14 mouse cellular contexts compared by ENCODE assay signal in genomic region chr13:114809624-114810210, GRCm38 (mm10).
"Had no signal": no experiment of that assay in that cellular context is flagged by ENCODE, and none has a peak within 500 bp of the region (broad histone marks: within the 10 kb centered on the region; RNA-seq: fewer than 3 reads in every experiment).

No protein-coding gene starts in this region.

- H3K27ac ChIP-seq: kidney, postnatal 0 days; layer of hippocampus, adult 2 months; limb, embryonic 10.5 days; liver, embryonic 13.5 days; lung, embryonic 15.5 days; macrophage; midbrain, embryonic 12.5 days; stomach, postnatal 0 days had no signal

- H3K36me3 ChIP-seq: limb, embryonic 10.5 days; liver, embryonic 13.5 days; lung, embryonic 15.5 days; midbrain, embryonic 12.5 days had no signal

- DNase-seq: kidney, adult 8-10 months; kidney, postnatal 4 days; liver, embryonic 13.5 days; liver, postnatal 0 days; lung, postnatal 14 days; right cerebral cortex, postnatal 14 days had no signal

- H3K27me3 ChIP-seq: liver, embryonic 13.5 days; lung, embryonic 15.5 days; midbrain, embryonic 12.5 days had no signal

- H3K4me2 ChIP-seq: liver, embryonic 13.5 days; lung, embryonic 15.5 days; midbrain, embryonic 12.5 days had no signal

- H3K9me3 ChIP-seq: limb, embryonic 10.5 days; liver, embryonic 13.5 days; lung, embryonic 15.5 days; midbrain, embryonic 12.5 days had no signal

- ATAC-seq: liver, postnatal 0 days; midbrain, embryonic 16.5 days had no signal

- H3K9ac ChIP-seq: liver, embryonic 13.5 days; liver, postnatal 0 days; lung, embryonic 15.5 days; midbrain, embryonic 12.5 days had no signal

- H3K4me1 ChIP-seq: limb, embryonic 10.5 days; liver, embryonic 13.5 days; lung, embryonic 15.5 days; midbrain, embryonic 12.5 days had no signal

- H3K4me3 ChIP-seq: layer of hippocampus, adult 2 months; limb, embryonic 10.5 days; liver, embryonic 13.5 days; lung, embryonic 15.5 days; midbrain, embryonic 12.5 days had no signal
